Mouse (Mus musculus) left cerebral cortex, postnatal 25 days (tissue): Measurements from ENCODE around the gene Actr10. TPM values are rescaled to one million over a fixed set of nuclear protein-coding genes. Genes with fewer than 3 reads are reported as not detected.

Experiments
- DNase-seq, 2 experiments: peaks; one replicate each; pipeline ENCODE4 v3.0.0; 2022; ENCODE audit warnings: low spot score in 2 of 2, mixed read lengths in 1 of 2
- intact Hi-C: fragments of 180-260 bp; cut with DNase I; formaldehyde crosslinking; loops from one replicate; pipeline ENCODE4 v1.15.1; 2025
- total RNA-seq, 2 experiments: library from RNA; stranded (reverse); gene quantifications; 2 replicates each; pipeline ENCODE4 v1.2.3; 2021

Actr10 gene
- total RNA-seq, 2 experiments from 2014 or later = 171 to 190 TPM

GRCm38 (mm10) chr12:70946585-70947256 lies 9.1 kb downstream of the Actr10 start:
- DNase-seq = no peak
- intact Hi-C loops = no loop called here

- intact Hi-C loops = no loop called here
- DNase-seq = no peak
Measured at GRCm38 (mm10) chr12:70958640-70959039, 21.0 kb downstream of the Actr10 start.

GRCm38 (mm10) chr12:70967581-70967980 lies 29.9 kb downstream of the Actr10 start:
- intact Hi-C loops = no loop called here
- DNase-seq = no peak

- DNase-seq = peak; percentile 70 to 82
- intact Hi-C loops = no loop called here
Measured at GRCm38 (mm10) chr12:70968141-70968790, 30.6 kb downstream of the Actr10 start.

GRCm38 (mm10) chr12:70968791-70969307 lies 31.2 kb downstream of the Actr10 start:
- peak; percentile 88 to 94 for DNase-seq
- intact Hi-C loops = no loop called here

- DNase-seq = peak; percentile 62 to 82
- intact Hi-C loops = no loop called here
Measured at GRCm38 (mm10) chr12:70969485-70970184, 32.0 kb downstream of the Actr10 start.

- DNase-seq = no peak
- intact Hi-C loops = loop anchor here (1.0 kb wide), 1 partner anchor 41 kb away; the partner anchor contains the start of gene Arid4a
Measured at GRCm38 (mm10) chr12:70973831-70974230, 36.2 kb downstream of the Actr10 start.

GRCm38 (mm10) chr12:70974441-70975266 lies 37.0 kb downstream of the Actr10 start, which contains the start of gene Psma3:
Gene Psma3, plus strand, starts transcription at chr12:70974621.
- DNase-seq = peak; percentile 89 to 95
- intact Hi-C loops = loop anchor here (1.0 kb wide), 1 partner anchor 41 kb away; the partner anchor contains the start of gene Arid4a

- intact Hi-C loops = no loop called here
- DNase-seq = no peak
Measured at GRCm38 (mm10) chr12:70975406-70975805, 37.7 kb downstream of the Actr10 start.

GRCm38 (mm10) chr12:70975891-70976290 lies 38.2 kb downstream of the Actr10 start:
- no peak for DNase-seq
- intact Hi-C loops = no loop called here

GRCm38 (mm10) chr12:70978345-70978744 lies 40.7 kb downstream of the Actr10 start:
- intact Hi-C loops = no loop called here
- no peak for DNase-seq

- intact Hi-C loops = no loop called here
- DNase-seq = no peak
Measured at GRCm38 (mm10) chr12:70984855-70985550, 47.3 kb downstream of the Actr10 start.

- no peak for DNase-seq
- intact Hi-C loops = no loop called here
Measured at GRCm38 (mm10) chr12:70997225-70997624, 59.6 kb downstream of the Actr10 start.

- peak in 1 of 2 experiments; percentile 26 for DNase-seq
- intact Hi-C loops = no loop called here
Measured at GRCm38 (mm10) chr12:70999423-70999903, 61.8 kb downstream of the Actr10 start.

GRCm38 (mm10) chr12:71000344-71000743 lies 62.7 kb downstream of the Actr10 start:
- DNase-seq = no peak
- intact Hi-C loops = no loop called here

- intact Hi-C loops = no loop called here
- no peak for DNase-seq
Measured at GRCm38 (mm10) chr12:71001456-71001855, 63.8 kb downstream of the Actr10 start.

GRCm38 (mm10) chr12:71003760-71004426 lies 66.2 kb downstream of the Actr10 start:
- intact Hi-C loops = no loop called here
- DNase-seq = no peak

- DNase-seq = no peak
- intact Hi-C loops = no loop called here
Measured at GRCm38 (mm10) chr12:71006141-71006540, 68.5 kb downstream of the Actr10 start.
